In the genomic region with DNA sequence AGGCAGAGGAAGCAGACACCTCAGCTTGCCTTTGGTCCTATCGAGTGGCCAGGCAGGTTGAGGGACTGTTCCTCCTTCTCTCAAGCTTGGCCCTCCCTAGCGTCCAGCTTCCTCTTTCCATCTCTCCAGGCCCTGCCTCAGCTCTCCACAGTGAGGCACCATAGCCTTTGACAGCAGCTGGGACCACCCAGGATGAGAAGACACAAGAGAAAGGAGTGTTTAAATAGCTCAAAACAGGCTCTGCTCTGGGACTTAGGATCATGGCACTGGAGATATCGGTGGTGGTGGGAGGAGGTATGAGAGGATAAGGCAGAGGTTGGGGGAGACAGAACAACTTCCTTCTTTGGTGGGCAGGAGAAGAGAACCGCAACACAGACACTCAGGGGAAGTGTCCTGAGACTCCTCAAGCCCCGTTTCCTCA, we compare ENCODE assay signal across 12 mouse cellular contexts.
DNase-seq lines count a peak whose midpoint lies in the region; ATAC-seq and TF ChIP-seq lines count a peak whose summit lies in the region.
"Had no signal": no experiment of that assay in that cellular context is flagged by ENCODE, and none has a peak within 500 bp of the region (broad histone marks: within the 10 kb centered on the region; RNA-seq: fewer than 3 reads in every experiment).

No protein-coding gene starts in this region.

- peak; percentile 33 for TF ChIP-seq CTCF in midbrain, postnatal 0 days (IDR thresholded peaks at IDR 0.05)
- TF ChIP-seq CTCF in stomach, postnatal 0 days (IDR thresholded peaks at IDR 0.05; ENCODE audit: low read depth) = peak; percentile 64

- no peak for TF ChIP-seq EP300 in stomach, postnatal 0 days (optimal IDR thresholded peaks at IDR 0.05)

- H3K4me1 ChIP-seq in midbrain, postnatal 0 days (ENCODE audit: insufficient read depth, low read length) = 0 out of 2 replicates have a peak, but pooled peaks cover 2% of the 10 kb centered on the region
- H3K4me1 ChIP-seq in midbrain, embryonic 16.5 days (ENCODE audit: control insufficient read depth, insufficient read depth, low read length) = no peaks in the 10 kb centered on the region; the same call in 1 of the 2 replicates
- H3K4me1 ChIP-seq in liver, embryonic 16.5 days (ENCODE audit: control insufficient read depth, low read depth, low read length) = peaks cover 50% of the 10 kb centered on the region
- H3K4me1 ChIP-seq in stomach, postnatal 0 days (replicated peaks; ENCODE audit: control insufficient read depth, insufficient read depth) = no peaks in the 10 kb centered on the region

- H3K4me2 ChIP-seq in midbrain, postnatal 0 days (ENCODE audit: low read depth, low read length, poor library complexity, severe bottlenecking) = no peak overlapping the region
- H3K4me2 ChIP-seq in midbrain, embryonic 16.5 days (ENCODE audit: low read length) = no peak overlapping the region
- H3K4me2 ChIP-seq in liver, embryonic 16.5 days (ENCODE audit: low read depth, low read length) = no peak overlapping the region
- no peak overlapping the region for H3K4me2 ChIP-seq in stomach, postnatal 0 days (replicated peaks; ENCODE audit: low read depth)
- H3K4me2 ChIP-seq: embryonic facial prominence, embryonic 13.5 days had no signal

- no peaks in the 10 kb centered on the region for H3K27me3 ChIP-seq in midbrain, postnatal 0 days (ENCODE audit: insufficient read depth, low read length)
- no peaks in the 10 kb centered on the region for H3K27me3 ChIP-seq in midbrain, embryonic 16.5 days (ENCODE audit: control insufficient read depth, insufficient read depth, low read depth, low read length)
- no peaks in the 10 kb centered on the region for H3K27me3 ChIP-seq in liver, embryonic 16.5 days (ENCODE audit: control insufficient read depth, insufficient read depth, low read depth, low read length)
- H3K27me3 ChIP-seq in stomach, postnatal 0 days (ENCODE audit: control insufficient read depth, insufficient read depth, low read length) = no peaks in the 10 kb centered on the region
- H3K27me3 ChIP-seq: embryonic facial prominence, embryonic 13.5 days had no signal

- WGBS in midbrain, postnatal 0 days = 61% methylated on average over 5 of the region's 5 CpGs
- WGBS in midbrain, embryonic 16.5 days = 66% methylated on average over 5 of the region's 5 CpGs
- WGBS in liver, embryonic 16.5 days (ENCODE audit: insufficient replicate concordance) = 9% methylated on average over 5 of the region's 5 CpGs
- 40% methylated on average over 5 of the region's 5 CpGs for WGBS in stomach, postnatal 0 days

- no peak overlapping the region for H3K9ac ChIP-seq in midbrain, postnatal 0 days (replicated peaks; ENCODE audit: low read length, poor library complexity, severe bottlenecking)
- H3K9ac ChIP-seq in midbrain, embryonic 16.5 days (ENCODE audit: low read depth, low read length) = no peak overlapping the region
- H3K9ac ChIP-seq in liver, embryonic 16.5 days (ENCODE audit: low read depth, low read length) = no peak overlapping the region
- no peak overlapping the region for H3K9ac ChIP-seq in stomach, postnatal 0 days (ENCODE audit: low read length)
- H3K9ac ChIP-seq: embryonic facial prominence, embryonic 13.5 days had no signal

- intact Hi-C loops in heart, postnatal 14 days (cut with DNase I) = loop anchor here (5.0 kb wide), 1 partner anchor 52 kb away; no protein-coding TSS in a partner anchor

- H3K36me3 ChIP-seq in midbrain, postnatal 0 days (ENCODE audit: insufficient read depth, low read length) = no peaks in the 10 kb centered on the region
- H3K36me3 ChIP-seq in midbrain, embryonic 16.5 days (ENCODE audit: control insufficient read depth, insufficient read depth, low read length) = no peaks in the 10 kb centered on the region
- no peaks in the 10 kb centered on the region for H3K36me3 ChIP-seq in liver, embryonic 16.5 days (ENCODE audit: control insufficient read depth, insufficient read depth)
- H3K36me3 ChIP-seq in stomach, postnatal 0 days (ENCODE audit: control insufficient read depth, insufficient read depth, low read length) = no peaks in the 10 kb centered on the region
- H3K36me3 ChIP-seq: embryonic facial prominence, embryonic 13.5 days had no signal

- H3K4me3 ChIP-seq in midbrain, postnatal 0 days (ENCODE audit: low read depth, low read length) = no peak overlapping the region
- H3K4me3 ChIP-seq in midbrain, embryonic 16.5 days (ENCODE audit: low read depth, low read length) = no peak overlapping the region
- H3K4me3 ChIP-seq in liver, embryonic 16.5 days (ENCODE audit: low read depth, low read length) = no peak overlapping the region
- no peak overlapping the region for H3K4me3 ChIP-seq in stomach, postnatal 0 days (ENCODE audit: low read depth, low read length)
- H3K4me3 ChIP-seq: embryonic facial prominence, embryonic 13.5 days had no signal

- no peak overlapping the region for H3K27ac ChIP-seq in midbrain, postnatal 0 days (ENCODE audit: low read depth, low read length)
- H3K27ac ChIP-seq in midbrain, embryonic 16.5 days (ENCODE audit: low read length) = no peak overlapping the region
- peak overlapping the region; percentile 1; the same call in 1 of the 2 replicates for H3K27ac ChIP-seq in liver, embryonic 16.5 days (ENCODE audit: low read length)
- no peak overlapping the region for H3K27ac ChIP-seq in stomach, postnatal 0 days (replicated peaks)
- H3K27ac ChIP-seq: embryonic facial prominence, embryonic 13.5 days had no signal

- DNase-seq in heart, adult 18-20 months = peak; percentile 31 to 46
- DNase-seq in heart, postnatal 14 days = no peak
- DNase-seq in midbrain, postnatal 0 days (ENCODE audit: low spot score) = no peak
- no peak for DNase-seq in stomach, postnatal 0 days (ENCODE audit: low spot score)
- no peak for DNase-seq in retina, embryonic 14.5 days (ENCODE audit: low spot score)
- no peak for DNase-seq in adrenal gland, adult 8-10 months
- DNase-seq: kidney, postnatal 25 days; left cerebral cortex, postnatal 4 days had no signal

- no peak for ATAC-seq in midbrain, postnatal 0 days (ENCODE audit: low FRiP score)
- ATAC-seq in midbrain, embryonic 16.5 days = no peak
- no peak for ATAC-seq in liver, embryonic 16.5 days (ENCODE audit: low read depth)
- ATAC-seq in stomach, postnatal 0 days (ENCODE audit: low FRiP score, low TSS enrichment) = no peak
- ATAC-seq: activated CD4-positive, CD25-positive, alpha-beta regulatory T cell, adult 4 months had no signal

- H3K9me3 ChIP-seq in midbrain, postnatal 0 days (ENCODE audit: low read length) = no peaks in the 10 kb centered on the region
- no peaks in the 10 kb centered on the region for H3K9me3 ChIP-seq in midbrain, embryonic 16.5 days (replicated peaks; ENCODE audit: control insufficient read depth, low read length, poor library complexity, severe bottlenecking)
- H3K9me3 ChIP-seq in liver, embryonic 16.5 days (replicated peaks; ENCODE audit: control insufficient read depth, low read length) = no peaks in the 10 kb centered on the region
- no peaks in the 10 kb centered on the region for H3K9me3 ChIP-seq in stomach, postnatal 0 days (ENCODE audit: control insufficient read depth, low read length)
- H3K9me3 ChIP-seq: embryonic facial prominence, embryonic 13.5 days had no signal

Comparison
In these comparisons a context has a peak if more than half of its experiments do, and no peak if none do; other contexts are left out.
1. DNase-seq: peak in heart, adult 18-20 months (2 of 2); none in heart, postnatal 14 days (0 of 2), midbrain, postnatal 0 days (single experiment), stomach, postnatal 0 days (single experiment), retina, embryonic 14.5 days (single experiment) and adrenal gland, adult 8-10 months (single experiment).